Mouse (Mus musculus): Measurements from ENCODE around the gene Zgpat.

- TF ChIP-seq CTCF (IDR thresholded peaks at IDR 0.05; ENCODE audit: extremely low read depth, insufficient read length, insufficient replicate concordance, low read depth, low read length) = no peak
- TF ChIP-seq POLR2A (IDR thresholded peaks at IDR 0.05; ENCODE audit: low read depth, low read length) = no peak
These were observed 14.0 kb downstream of the Zgpat start for GRCm38 (mm10) chr2:181378701-181379100.

Measured in small intestine, adult 2 months (tissue).